Mouse (Mus musculus): ENCODE results near the gene Scml4.

Gene Scml4

GRCm38 (mm10) chr10:42862102-42862740, 2.1 kb downstream of the Scml4 start:
- DNase-seq (ENCODE audit: low read depth, low spot score), result no peak

- no peak for DNase-seq (ENCODE audit: low read depth, low spot score)
These were observed 2.6 kb downstream of the Scml4 start for GRCm38 (mm10) chr10:42862806-42863205.

- no peak for DNase-seq (ENCODE audit: low read depth, low spot score)
These were observed 3.6 kb downstream of the Scml4 start for GRCm38 (mm10) chr10:42863621-42864391.

GRCm38 (mm10) chr10:42864696-42865095, 4.5 kb downstream of the Scml4 start:
- no peak for DNase-seq (ENCODE audit: low read depth, low spot score)

- no peak for DNase-seq (ENCODE audit: low read depth, low spot score)
These were observed 8.2 kb downstream of the Scml4 start for GRCm38 (mm10) chr10:42868416-42868815.

- DNase-seq (ENCODE audit: low read depth, low spot score), result no peak
These were observed 9.3 kb downstream of the Scml4 start for GRCm38 (mm10) chr10:42869467-42869866.

GRCm38 (mm10) chr10:42872269-42873010, 12.3 kb downstream of the Scml4 start:
- DNase-seq (ENCODE audit: low read depth, low spot score), result no peak

GRCm38 (mm10) chr10:42873077-42873595, 13.0 kb downstream of the Scml4 start:
- DNase-seq (ENCODE audit: low read depth, low spot score), result no peak

- DNase-seq (ENCODE audit: low read depth, low spot score), result no peak
These were observed 16.0 kb downstream of the Scml4 start for GRCm38 (mm10) chr10:42876172-42876571.

- DNase-seq (ENCODE audit: low read depth, low spot score), result no peak
These were observed 19.1 kb downstream of the Scml4 start for GRCm38 (mm10) chr10:42879269-42879681.

GRCm38 (mm10) chr10:42879682-42880081, 19.5 kb downstream of the Scml4 start:
- DNase-seq (ENCODE audit: low read depth, low spot score), result no peak

GRCm38 (mm10) chr10:42887040-42887439, 26.9 kb downstream of the Scml4 start:
- no peak for DNase-seq (ENCODE audit: low read depth, low spot score)

GRCm38 (mm10) chr10:42888241-42888640, 28.1 kb downstream of the Scml4 start:
- no peak for DNase-seq (ENCODE audit: low read depth, low spot score)

GRCm38 (mm10) chr10:42890365-42890764, 30.2 kb downstream of the Scml4 start:
- no peak for DNase-seq (ENCODE audit: low read depth, low spot score)

- DNase-seq (ENCODE audit: low read depth, low spot score), result no peak
These were observed 32.1 kb downstream of the Scml4 start for GRCm38 (mm10) chr10:42892250-42892649.

GRCm38 (mm10) chr10:42892987-42893386, 32.8 kb downstream of the Scml4 start:
- no peak for DNase-seq (ENCODE audit: low read depth, low spot score)

GRCm38 (mm10) chr10:42893857-42894256, 33.7 kb downstream of the Scml4 start:
- no peak for DNase-seq (ENCODE audit: low read depth, low spot score)

- DNase-seq (ENCODE audit: low read depth, low spot score), result no peak
These were observed 34.1 kb downstream of the Scml4 start for GRCm38 (mm10) chr10:42894263-42894662.

- DNase-seq (ENCODE audit: low read depth, low spot score), result no peak
These were observed 34.5 kb downstream of the Scml4 start for GRCm38 (mm10) chr10:42894696-42895095.

- DNase-seq (ENCODE audit: low read depth, low spot score), result no peak
These were observed 36.5 kb downstream of the Scml4 start for GRCm38 (mm10) chr10:42896621-42897020.

GRCm38 (mm10) chr10:42897166-42897565, 37.0 kb downstream of the Scml4 start:
- DNase-seq (ENCODE audit: low read depth, low spot score), result no peak

- no peak for DNase-seq (ENCODE audit: low read depth, low spot score)
These were observed 37.5 kb downstream of the Scml4 start for GRCm38 (mm10) chr10:42897632-42898031.
